Mouse (Mus musculus) kidney, postnatal 14 days (tissue): ENCODE data around the gene Capns2.

Experiments used
- DNase-seq: peaks from one replicate; pipeline ENCODE4 v3.0.0; 2022; ENCODE audit warnings: mixed read lengths

Capns2 gene

DNA sequence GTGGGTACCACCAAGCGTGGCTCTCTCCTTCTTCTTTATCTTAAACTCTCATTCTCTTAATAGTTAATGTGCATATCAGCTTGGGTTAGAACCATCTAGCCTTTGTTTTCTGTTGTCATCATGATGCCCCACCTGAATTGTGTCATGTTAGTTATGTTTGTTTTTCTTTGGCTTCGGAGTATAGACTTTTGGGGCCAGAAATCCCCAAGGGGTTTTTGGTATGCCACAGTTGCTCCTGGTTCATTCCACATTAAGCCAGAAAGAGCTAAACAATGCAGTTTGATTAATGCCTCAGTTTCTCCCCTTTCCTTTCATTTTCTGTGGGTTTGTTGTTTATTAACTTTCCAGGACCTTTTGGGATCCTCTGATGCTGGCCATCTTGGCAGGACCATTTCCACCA, 7.2 kb downstream of the Capns2 start:
- no peak for DNase-seq

- DNase-seq = no peak
Observed at GRCm38 (mm10) chr8:92911477-92911876, 10.3 kb downstream of the Capns2 start.

DNA sequence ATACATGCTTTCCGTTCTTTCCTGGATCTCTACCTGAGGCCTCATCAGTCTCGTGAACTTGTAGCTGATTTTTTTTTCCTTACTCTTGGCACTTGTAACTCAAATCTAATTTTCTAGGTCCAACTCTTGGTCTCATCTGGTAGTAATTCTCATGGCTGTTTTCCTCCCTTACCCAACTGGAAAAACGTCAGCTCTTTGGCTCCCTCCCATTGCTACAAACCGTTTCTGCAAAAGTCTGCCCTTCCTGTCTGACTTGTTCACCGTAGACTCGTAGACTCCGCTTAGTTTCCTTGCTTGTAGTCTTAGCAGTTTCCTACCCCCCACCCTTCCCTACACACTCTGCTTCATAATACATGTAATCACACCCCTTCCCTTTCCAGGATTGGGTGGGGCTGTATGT, 12.2 kb downstream of the Capns2 start:
- DNase-seq = no peak

DNA sequence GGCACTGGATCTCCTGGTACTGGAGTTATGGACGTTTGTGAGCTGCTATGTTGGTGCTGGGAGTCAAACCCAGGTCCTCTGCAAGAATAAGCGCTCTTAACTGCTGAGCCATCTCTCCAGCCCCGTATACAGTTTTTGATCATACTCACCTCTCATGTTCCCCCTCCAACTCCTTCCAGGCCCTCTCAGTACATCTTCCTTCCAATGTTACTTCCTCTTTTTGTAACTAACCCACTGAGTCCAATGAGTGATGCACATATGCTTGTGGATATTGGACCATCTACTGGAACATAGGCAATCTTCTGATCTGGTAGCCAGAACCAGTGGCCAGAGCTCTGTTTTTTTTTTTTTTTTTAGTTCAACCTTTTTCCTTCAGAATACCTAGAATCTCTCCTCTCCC, 14.9 kb downstream of the Capns2 start:
- DNase-seq = no peak

DNA sequence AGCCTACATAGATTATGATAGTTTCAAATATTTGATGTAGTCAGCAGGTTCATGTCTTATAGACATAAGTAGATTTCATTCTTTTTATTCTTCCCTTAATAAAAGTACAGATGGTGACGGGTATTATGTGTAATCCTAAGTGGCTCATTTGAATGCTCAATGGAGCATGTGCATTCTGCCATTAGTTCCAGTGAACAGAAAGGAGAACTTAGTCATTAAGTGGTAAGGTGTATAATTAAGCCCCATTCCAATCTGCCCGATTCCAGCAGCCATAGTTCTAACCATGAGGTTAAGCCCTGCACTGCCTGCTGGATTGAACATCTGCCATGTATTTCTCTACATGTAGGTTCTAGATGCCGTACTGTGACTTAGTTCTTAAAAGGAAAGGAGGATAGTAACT, 20.6 kb downstream of the Capns2 start:
- DNase-seq = no peak

- DNase-seq = no peak
Observed at GRCm38 (mm10) chr8:92928986-92929385, 27.8 kb downstream of the Capns2 start.

GRCm38 (mm10) chr8:92938056-92938455, 36.8 kb downstream of the Capns2 start:
- DNase-seq = no peak

DNA sequence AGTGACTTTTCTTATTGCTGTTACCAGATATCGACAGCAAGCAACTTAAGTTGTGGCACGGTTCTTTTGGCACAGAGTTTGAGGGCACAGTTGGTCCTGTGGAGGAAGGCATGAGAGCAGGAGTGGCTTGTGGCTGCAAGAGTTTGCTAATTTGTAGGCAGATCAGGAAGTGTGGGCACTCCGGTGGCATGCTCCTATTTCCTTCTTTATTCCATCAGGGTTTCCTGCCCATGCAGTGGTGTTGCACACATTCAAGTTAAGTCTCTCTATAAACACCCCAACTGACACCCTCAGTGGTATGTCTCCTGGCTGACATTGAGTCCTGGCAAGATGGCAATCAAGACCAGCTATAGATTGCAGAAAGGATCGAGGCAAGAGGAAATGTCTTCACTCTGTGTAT, 47.9 kb downstream of the Capns2 start:
- DNase-seq = no peak

- no peak for DNase-seq
Observed at GRCm38 (mm10) chr8:92950639-92951371, 49.6 kb downstream of the Capns2 start.
